Mouse (Mus musculus) spleen, adult 2 months (tissue): ENCODE measurements around the gene Fam98c. TPM values are rescaled to one million over a fixed set of nuclear protein-coding genes. Genes with fewer than 3 reads are reported as not detected.

Experiments
- DNase-seq, 2 experiments: peaks; one replicate each; pipeline versions ENCODE4 v3.0.0 to v3.0.0-alpha.2; 2012 to 2021; ENCODE audit warnings: low spot score in 2 of 2, low read depth in 1 of 2
- H3K27ac ChIP-seq: fragments of 200-500 bp; 2 replicates; pipeline ENCODE4 v1.5.1; 2012; ENCODE audit warnings: low read length, inconsistent platforms; ENCODE audit not compliant: insufficient read depth
- H3K27me3 ChIP-seq: fragments of 200-500 bp; 2 replicates; pipeline ENCODE4 v1.6.1; 2012; ENCODE audit warnings: mild to moderate bottlenecking, moderate library complexity, low read length, inconsistent platforms; ENCODE audit not compliant: control insufficient read depth, insufficient read depth
- H3K36me3 ChIP-seq: fragments of 200-500 bp; 2 replicates; pipeline ENCODE4 v1.6.1; 2012; ENCODE audit warnings: mild to moderate bottlenecking, low read length, inconsistent platforms; ENCODE audit not compliant: control insufficient read depth, insufficient read depth
- H3K4me1 ChIP-seq: fragments of 200-500 bp; 2 replicates; pipeline ENCODE4 v1.6.1; 2011; ENCODE audit warnings: inconsistent platforms; ENCODE audit not compliant: control insufficient read depth, insufficient read depth, insufficient read length
- H3K4me3 ChIP-seq: fragments of 200-500 bp; 2 replicates; pipeline ENCODE4 v1.5.1; 2011; ENCODE audit warnings: mild to moderate bottlenecking, inconsistent platforms; ENCODE audit not compliant: insufficient read depth, insufficient read length; ENCODE audit errors: extremely low read depth
- CTCF ChIP-seq: fragments of 200-500 bp; IDR thresholded peaks from 2 replicates; pipeline ENCODE4 v1.5.1; 2011; ENCODE audit warnings: mild to moderate bottlenecking, inconsistent platforms; ENCODE audit not compliant: insufficient read depth, insufficient read length, insufficient replicate concordance; ENCODE audit errors: extremely low read depth
- POLR2A ChIP-seq: fragments of 200-500 bp; IDR thresholded peaks from 2 replicates; pipeline ENCODE4 v1.6.1; 2011; ENCODE audit warnings: low read depth, low read length, inconsistent platforms
- WGBS: fragments of 180-500 bp; shearing (Covaris S2); methylation state at CpG from one replicate; pipeline ENCODE4 v1.1.7; 2018; 5-methylcytosine and 5-hydroxymethylcytosine counted together
- polyA plus RNA-seq: library from polyadenylated mRNA; depleted of rRNA; stranded (reverse); fragments of >200 nt; gene quantifications from 2 replicates; pipeline ENCODE4 v1.2.3, GENCODE M21; 2012

The Fam98c gene
- polyA plus RNA-seq, 1 experiment = 40.3 TPM

GRCm38 (mm10) chr7:29158264-29158663 is 2.2 kb upstream of the Fam98c start:
- 40% methylated on average over 5 of the region's 5 CpGs for WGBS
- TF ChIP-seq POLR2A = no peak
- no peak for TF ChIP-seq CTCF
- no peak for DNase-seq
- H3K4me3 ChIP-seq = no peak overlapping the region
- peaks cover 5% of the 10 kb centered on the region; the same call in 1 of the 2 replicates for H3K36me3 ChIP-seq
- H3K27ac ChIP-seq = no peak overlapping the region
- H3K4me1 ChIP-seq = peaks cover 6% of the 10 kb centered on the region
- H3K27me3 ChIP-seq = no peaks in the 10 kb centered on the region

- peaks cover 5% of the 10 kb centered on the region; the same call in 1 of the 2 replicates for H3K36me3 ChIP-seq
- no peaks in the 10 kb centered on the region for H3K27me3 ChIP-seq
- WGBS = 9% methylated on average over 37 of the region's 37 CpGs
- H3K4me1 ChIP-seq = peaks cover 6% of the 10 kb centered on the region
- H3K27ac ChIP-seq = peak overlapping the region; percentile 83
- peak overlapping the region; percentile 89 for H3K4me3 ChIP-seq
- TF ChIP-seq CTCF = no peak
- TF ChIP-seq POLR2A = peak; percentile 50
- DNase-seq = peak; percentile 58 to 84
Observed at GRCm38 (mm10) chr7:29155196-29155837, 717 bp downstream of the Fam98c start.

DNA sequence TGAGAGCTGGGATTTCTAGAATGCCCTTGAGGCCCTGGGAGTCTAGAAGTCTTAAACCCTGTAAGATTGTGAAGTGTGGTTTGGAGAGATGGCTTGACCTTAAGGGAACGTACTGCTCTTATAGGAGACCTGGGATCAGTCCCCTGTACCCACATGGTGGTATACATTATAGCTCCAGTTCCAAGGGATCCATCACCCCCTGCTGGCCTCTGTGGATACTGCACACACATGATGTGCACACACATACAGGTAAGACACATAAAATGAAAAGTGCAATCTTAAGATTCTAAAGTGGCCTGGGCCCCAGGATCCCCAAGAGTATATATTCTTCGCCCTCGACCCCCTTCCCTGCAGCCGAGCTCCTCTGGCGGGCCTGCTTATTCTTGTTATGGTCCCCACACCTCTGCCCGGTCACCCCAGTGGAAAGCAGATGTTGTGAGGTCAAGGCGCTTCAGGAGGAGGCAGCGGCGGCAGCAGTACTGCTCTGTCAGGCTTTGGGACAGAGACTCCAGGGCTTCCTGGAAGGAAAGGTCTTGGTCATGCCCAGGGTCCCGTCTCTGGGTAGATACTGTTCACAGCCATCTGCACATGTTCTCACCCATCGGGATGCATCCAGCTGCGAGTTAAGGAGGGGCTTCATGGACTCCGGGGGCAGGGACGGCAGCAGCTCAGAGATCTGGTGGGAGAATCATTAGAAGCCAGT is 1.9 kb downstream of the Fam98c start:
- peaks cover 5% of the 10 kb centered on the region; the same call in 1 of the 2 replicates for H3K36me3 ChIP-seq
- no peaks in the 10 kb centered on the region for H3K27me3 ChIP-seq
- H3K4me1 ChIP-seq = peaks cover 6% of the 10 kb centered on the region
- TF ChIP-seq POLR2A (no peak), CTCF (no peak)
- no peak for DNase-seq
- H3K27ac ChIP-seq = no peak overlapping the region
- WGBS = 96% methylated on average over 14 of the region's 14 CpGs
- no peak overlapping the region for H3K4me3 ChIP-seq

DNA sequence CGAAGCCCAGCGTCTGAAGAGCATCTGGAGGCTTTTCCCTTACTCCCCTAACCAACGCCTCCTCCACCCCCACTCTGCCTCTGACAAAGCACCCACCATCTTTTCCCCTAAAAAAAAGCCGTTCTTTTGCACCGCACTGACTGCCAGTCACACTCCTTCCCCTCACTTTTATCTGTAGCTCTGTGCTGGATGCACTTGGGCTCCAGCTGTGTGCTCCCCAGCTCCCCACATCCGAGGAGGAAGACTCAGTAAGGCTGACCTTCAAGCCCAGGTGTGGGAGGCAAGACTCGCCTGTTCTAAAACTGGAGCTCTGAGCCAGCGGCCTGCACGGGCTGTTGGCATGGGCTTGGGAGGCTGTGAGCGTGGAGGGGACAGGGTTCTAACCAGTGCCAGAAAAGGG is 4.5 kb downstream of the Fam98c start:
- H3K27ac ChIP-seq = no peak overlapping the region
- H3K27me3 ChIP-seq = no peaks in the 10 kb centered on the region
- DNase-seq = no peak
- no peak for TF ChIP-seq CTCF
- TF ChIP-seq POLR2A = no peak
- peaks cover 5% of the 10 kb centered on the region; the same call in 1 of the 2 replicates for H3K36me3 ChIP-seq
- H3K4me3 ChIP-seq = no peak overlapping the region
- H3K4me1 ChIP-seq = peaks cover 4% of the 10 kb centered on the region
- 71% methylated on average over 10 of the region's 10 CpGs for WGBS

- TF ChIP-seq CTCF (no peak), POLR2A (no peak)
- Histone ChIP-seq H3K27ac (no peak overlapping the region), H3K4me3 (no peak overlapping the region), H3K4me1 (no peaks in the 10 kb centered on the region; the same call in 1 of the 2 replicates), H3K36me3 (no peaks in the 10 kb centered on the region), H3K27me3 (no peaks in the 10 kb centered on the region)
- 94% methylated on average over 15 of the region's 15 CpGs for WGBS
- DNase-seq = no peak
Observed at GRCm38 (mm10) chr7:29148771-29149170, 7.3 kb downstream of the Fam98c start.

DNA sequence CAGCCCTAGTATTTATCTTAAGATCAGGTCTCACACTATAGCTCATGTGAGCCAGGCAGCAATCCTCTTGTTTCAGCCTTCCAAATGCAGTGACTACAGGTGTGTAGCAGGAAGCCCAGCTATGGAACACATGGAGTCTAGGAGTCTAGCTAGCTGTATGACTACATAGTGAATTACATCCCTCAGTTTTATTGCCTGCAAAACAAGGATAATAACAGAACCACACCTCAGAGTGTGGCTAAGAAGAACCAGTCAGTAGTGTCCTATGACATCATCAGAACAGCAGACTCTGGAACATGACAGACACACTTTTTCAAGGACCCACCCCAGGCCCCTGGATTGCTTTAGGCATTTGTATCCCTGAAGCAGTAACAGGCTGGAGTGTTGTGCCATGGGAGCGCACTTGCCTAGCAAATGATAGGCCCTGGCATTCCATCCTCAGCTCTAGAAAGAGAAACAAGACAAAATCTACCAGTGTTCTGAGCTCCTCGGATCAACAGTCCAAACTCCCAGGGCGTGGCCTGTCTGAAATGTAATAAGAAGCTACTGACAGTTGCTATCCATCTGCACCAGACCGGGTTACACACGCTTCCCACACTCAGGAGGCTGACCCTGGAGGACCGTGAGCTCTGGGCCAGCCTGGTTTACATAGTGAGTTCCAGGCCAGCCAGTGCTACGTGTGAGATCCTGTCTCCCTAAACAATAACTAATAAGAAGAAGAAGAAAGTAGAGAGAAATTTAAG is 9.2 kb downstream of the Fam98c start:
- Histone ChIP-seq H3K4me1 (no peaks in the 10 kb centered on the region; the same call in 1 of the 2 replicates), H3K36me3 (no peaks in the 10 kb centered on the region), H3K27ac (no peak overlapping the region), H3K27me3 (no peaks in the 10 kb centered on the region), H3K4me3 (no peak overlapping the region)
- 90% methylated on average over 7 of the region's 7 CpGs for WGBS
- no peak for DNase-seq
- TF ChIP-seq CTCF = no peak
- no peak for TF ChIP-seq POLR2A
